Mouse (Mus musculus): Measurements from ENCODE around the gene Catsperd. TPM values are rescaled to one million over a fixed set of nuclear protein-coding genes. Genes with fewer than 3 reads are reported as not detected.

Catsperd gene
- polyA plus RNA-seq, 1 experiment from 2014 or later = 0.54 TPM

DNA sequence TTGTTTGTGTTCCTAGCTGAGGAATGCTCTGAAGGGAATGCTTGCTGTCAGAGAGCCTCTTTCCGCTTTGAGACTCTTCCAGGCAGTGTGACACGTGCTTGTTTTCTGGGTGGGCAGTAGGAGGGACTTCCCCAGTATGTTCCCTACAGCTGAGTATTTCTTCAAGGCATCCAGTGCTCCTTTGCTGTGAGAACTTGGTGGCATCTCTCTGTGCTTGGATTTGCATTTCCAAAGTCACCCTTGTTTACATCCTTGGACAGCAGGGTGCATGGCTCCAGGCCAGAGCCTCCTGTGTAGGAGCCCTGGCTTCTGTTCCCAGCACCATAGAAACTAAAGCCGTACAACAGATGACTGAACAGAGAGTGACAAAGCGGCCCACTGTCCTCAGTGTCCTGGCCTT, 80.7 kb downstream of the Catsperd start:
- no peak for DNase-seq (ENCODE audit: low spot score)
- H3K36me3 ChIP-seq (ENCODE audit: control insufficient read depth, insufficient read depth, low read length) = peaks cover 55% of the 10 kb centered on the region

GRCm38 (mm10) chr17:56709708-56710107, 81.8 kb downstream of the Catsperd start:
- no peak for DNase-seq (ENCODE audit: low spot score)
- H3K9ac ChIP-seq (ENCODE audit: low read length) = no peak overlapping the region
- no peak for ATAC-seq (ENCODE audit: insufficient read depth, low FRiP score, low TSS enrichment)
- no peak overlapping the region for H3K27ac ChIP-seq (ENCODE audit: low read depth, low read length)
- H3K4me2 ChIP-seq (ENCODE audit: low read depth) = no peak overlapping the region
- no peaks in the 10 kb centered on the region for H3K27me3 ChIP-seq (ENCODE audit: control insufficient read depth, insufficient read depth, low read length)
- no peak overlapping the region for H3K4me3 ChIP-seq (ENCODE audit: low read depth, low read length)
- peaks cover 51% of the 10 kb centered on the region for H3K36me3 ChIP-seq (ENCODE audit: control insufficient read depth, insufficient read depth, low read length)
- H3K9me3 ChIP-seq (ENCODE audit: control insufficient read depth, low read length) = no peaks in the 10 kb centered on the region
- H3K4me1 ChIP-seq (ENCODE audit: control insufficient read depth, insufficient read depth, low read length) = no peaks in the 10 kb centered on the region
- WGBS = 94% methylated on average over 3 of the region's 3 CpGs

More for the DNA sequence above, 80.7 kb downstream of the Catsperd start:
- Histone ChIP-seq H3K9ac (ENCODE audit: low read length) (no peak overlapping the region), H3K4me2 (ENCODE audit: low read depth) (no peak overlapping the region), H3K27me3 (ENCODE audit: control insufficient read depth, insufficient read depth, low read length) (no peaks in the 10 kb centered on the region), H3K4me3 (ENCODE audit: low read depth, low read length) (no peak overlapping the region), H3K27ac (ENCODE audit: low read depth, low read length) (no peak overlapping the region), H3K9me3 (ENCODE audit: control insufficient read depth, low read length) (no peaks in the 10 kb centered on the region), H3K4me1 (ENCODE audit: control insufficient read depth, insufficient read depth, low read length) (no peaks in the 10 kb centered on the region)
- 92% methylated on average over 4 of the region's 4 CpGs for WGBS
- no peak for ATAC-seq (ENCODE audit: insufficient read depth, low FRiP score, low TSS enrichment)

Other genes with a start within 250 kb of the Catsperd start
- gene Ptprs, start 151.7 kb upstream of the Catsperd start, polyA plus RNA-seq (2014; fragmentation: Nextera tagmentation; extraction: Ambion mirVana) = 164 and 174 TPM in 2 replicates
- not detected in 2 replicates for gene Znrf4, start 115.7 kb upstream of the Catsperd start, polyA plus RNA-seq (2014; fragmentation: Nextera tagmentation; extraction: Ambion mirVana)
- 1.1 and 2.1 TPM in 2 replicates for gene Gm20219, start 73.8 kb upstream of the Catsperd start, polyA plus RNA-seq (2014; fragmentation: Nextera tagmentation; extraction: Ambion mirVana)
- 51.6 and 56.8 TPM in 2 replicates for gene Safb2, start 43.6 kb upstream of the Catsperd start, polyA plus RNA-seq (2014; fragmentation: Nextera tagmentation; extraction: Ambion mirVana)
- 114 and 120 TPM in 2 replicates for gene Safb, start 43.3 kb upstream of the Catsperd start, polyA plus RNA-seq (2014; fragmentation: Nextera tagmentation; extraction: Ambion mirVana)
- gene 2410015M20Rik, start 18.4 kb upstream of the Catsperd start, polyA plus RNA-seq (2014; fragmentation: Nextera tagmentation; extraction: Ambion mirVana) = 178 and 203 TPM in 2 replicates
- 1,299 and 1,352 TPM in 2 replicates for gene Rpl36, start 14.7 kb upstream of the Catsperd start, polyA plus RNA-seq (2014; fragmentation: Nextera tagmentation; extraction: Ambion mirVana)
- gene Lonp1, start 1.3 kb upstream of the Catsperd start, polyA plus RNA-seq (2014; fragmentation: Nextera tagmentation; extraction: Ambion mirVana) = 56.0 and 56.3 TPM in 2 replicates
- 112 and 119 TPM in 2 replicates for gene Ranbp3, start 45.2 kb downstream of the Catsperd start, polyA plus RNA-seq (2014; fragmentation: Nextera tagmentation; extraction: Ambion mirVana)
- gene Ndufa11, start 89.6 kb downstream of the Catsperd start, polyA plus RNA-seq (2014; fragmentation: Nextera tagmentation; extraction: Ambion mirVana) = 403 and 406 TPM in 2 replicates
- 17.3 and 17.6 TPM in 2 replicates for gene Vmac, start 89.9 kb downstream of the Catsperd start, polyA plus RNA-seq (2014; fragmentation: Nextera tagmentation; extraction: Ambion mirVana)
- 5.8 and 6.3 TPM in 2 replicates for gene Nrtn, start 129.4 kb downstream of the Catsperd start, polyA plus RNA-seq (2014; fragmentation: Nextera tagmentation; extraction: Ambion mirVana)
- gene Dus3l, start 136.6 kb downstream of the Catsperd start, polyA plus RNA-seq (2014; fragmentation: Nextera tagmentation; extraction: Ambion mirVana) = 36.6 and 42.3 TPM in 2 replicates
- 0.77 and 1.1 TPM in 2 replicates for gene Prr22, start 142.1 kb downstream of the Catsperd start, polyA plus RNA-seq (2014; fragmentation: Nextera tagmentation; extraction: Ambion mirVana)
- gene Rfx2, start 202.9 kb downstream of the Catsperd start, polyA plus RNA-seq (2014; fragmentation: Nextera tagmentation; extraction: Ambion mirVana) = 3.9 and 4.9 TPM in 2 replicates
- gene Acsbg2, start 246.3 kb downstream of the Catsperd start, polyA plus RNA-seq (2014; fragmentation: Nextera tagmentation; extraction: Ambion mirVana) = not detected in 2 replicates
- gene 1700061G19Rik, start 247.3 kb downstream of the Catsperd start, polyA plus RNA-seq (2014; fragmentation: Nextera tagmentation; extraction: Ambion mirVana) = 0.25 and 0.41 TPM in 2 replicates